Mouse (Mus musculus) left cerebral cortex, adult 8-10 months (tissue): Measurements from ENCODE around the gene Gm12216. TPM values are rescaled to one million over a fixed set of nuclear protein-coding genes. Genes with fewer than 3 reads are reported as not detected.
A peak's percentile ranks its signal among the peaks of the same experiment; 100 is the strongest.
"Not testable (repeated sequence)": the region's sequence is repeated elsewhere in the genome, so short reads cannot be mapped to it uniquely, and the experiment has no call there.

Source experiments
- DNase-seq, 2 experiments: peaks; one replicate each; pipeline ENCODE4 v3.0.0; 2022; ENCODE audit warnings: low spot score in 2 of 2
- total RNA-seq, 4 experiments: library from RNA; stranded (reverse); gene quantifications; 2 replicates each; pipeline ENCODE4 v1.2.4; 2022

The Gm12216 gene
- total RNA-seq, 4 experiments from 2014 or later, result 1.6 to 6.3 (median 3.3) TPM

DNA sequence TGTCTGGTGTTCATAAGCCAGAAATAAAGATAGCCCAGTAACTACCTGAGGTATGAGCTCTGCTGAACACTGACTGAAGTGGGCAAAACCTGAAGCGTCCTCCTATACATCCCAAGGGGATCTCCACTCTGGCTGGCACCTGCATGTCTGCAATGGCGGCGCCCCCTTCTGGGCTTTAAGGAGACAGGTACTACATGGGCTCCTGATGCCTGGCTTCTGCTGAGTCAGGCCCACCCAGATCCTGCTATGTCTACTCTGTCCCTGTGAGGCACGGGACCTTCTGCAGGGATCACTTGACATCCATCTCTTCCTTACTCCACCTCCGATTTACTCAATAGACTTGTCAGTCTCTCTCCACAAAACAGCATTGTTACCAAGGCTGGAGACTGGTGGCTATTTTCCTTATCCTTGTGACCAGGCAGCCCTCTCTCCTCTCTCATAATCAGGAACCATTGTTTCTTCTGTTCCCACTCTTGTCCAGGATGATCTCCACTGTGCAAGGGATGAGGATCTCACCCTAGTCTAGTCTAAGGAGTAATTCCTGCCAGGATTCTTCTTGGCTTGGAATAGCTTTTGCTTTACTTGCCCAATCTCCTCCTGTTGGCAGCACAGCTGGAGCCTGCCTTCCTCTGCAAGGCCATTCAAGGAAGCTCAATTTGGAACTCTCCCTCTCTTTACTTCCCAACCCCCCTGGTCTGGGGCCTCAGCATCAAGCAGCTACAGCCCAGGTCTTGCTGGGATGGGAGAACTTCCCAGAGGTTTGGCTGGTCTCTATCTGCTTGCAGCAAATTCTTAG, 15.1 kb upstream of the Gm12216 start:
- DNase-seq, result not testable (repeated sequence)

DNA sequence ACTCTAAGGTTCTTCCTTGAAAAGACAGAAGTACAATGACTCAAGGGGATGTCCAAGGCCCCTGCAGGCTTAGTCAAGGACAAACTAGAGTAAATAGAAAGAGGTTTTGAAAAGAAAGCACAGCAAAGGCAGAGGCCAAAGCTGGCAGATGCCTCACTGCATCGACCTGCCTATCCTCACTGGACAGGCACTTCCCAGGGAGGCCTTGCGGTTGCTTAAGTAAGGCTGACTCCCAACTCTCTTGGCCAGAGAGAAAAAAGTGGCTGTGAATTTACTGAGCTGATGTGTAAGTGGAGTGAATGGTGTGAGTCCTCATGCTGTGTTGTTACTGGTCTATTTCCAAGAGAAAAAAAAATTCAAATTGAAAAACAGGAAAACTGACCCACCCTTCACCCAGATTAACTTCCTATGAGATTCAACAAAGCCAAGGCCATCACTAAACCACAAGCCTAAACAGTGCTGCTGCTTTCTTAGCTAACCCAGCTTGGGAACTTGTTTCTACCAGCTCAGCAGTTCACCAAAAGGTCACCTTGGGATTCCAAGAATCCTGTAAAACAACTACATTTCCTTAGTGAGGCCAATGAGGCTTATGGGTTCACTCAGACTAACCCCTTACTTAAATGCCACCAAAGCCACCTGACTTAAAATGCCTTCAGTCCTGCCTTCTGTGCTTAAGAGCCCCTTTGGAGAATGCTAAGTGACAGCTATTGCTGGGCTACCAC, 12.9 kb upstream of the Gm12216 start:
- DNase-seq, result no peak

GRCm38 (mm10) chr11:53869172-53869571, 10.1 kb upstream of the Gm12216 start:
- DNase-seq, result no peak

GRCm38 (mm10) chr11:53868323-53868722, 9.3 kb upstream of the Gm12216 start:
- DNase-seq, result not testable (repeated sequence)

DNA sequence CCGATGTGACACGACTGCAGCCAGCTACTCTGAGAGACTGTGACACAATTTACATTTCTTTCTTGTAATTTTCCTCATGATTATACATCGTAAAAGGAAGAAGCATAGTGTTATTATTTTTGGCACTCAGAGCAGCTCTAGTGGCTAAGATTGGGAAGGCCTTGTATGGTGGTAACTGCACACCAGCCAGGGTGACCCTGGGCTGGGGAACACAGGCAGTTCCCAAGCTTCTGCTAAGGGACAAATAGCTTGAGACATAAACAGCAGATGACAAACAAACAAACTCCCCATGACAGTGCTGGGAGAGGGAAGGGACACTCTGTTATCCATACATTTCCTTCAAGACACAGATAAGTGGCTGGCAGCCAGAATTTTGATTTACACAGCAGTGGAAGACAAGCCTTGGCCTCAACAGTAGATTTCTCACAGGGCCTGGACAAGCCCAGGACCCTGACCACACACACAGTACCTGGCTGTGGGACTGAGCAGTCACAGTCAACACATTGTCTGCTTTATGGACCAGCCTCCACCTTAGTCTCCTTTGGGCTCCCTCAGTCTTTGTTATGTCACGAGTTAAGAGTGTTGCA, 5.8 kb upstream of the Gm12216 start:
- DNase-seq, result not testable (repeated sequence)

DNA sequence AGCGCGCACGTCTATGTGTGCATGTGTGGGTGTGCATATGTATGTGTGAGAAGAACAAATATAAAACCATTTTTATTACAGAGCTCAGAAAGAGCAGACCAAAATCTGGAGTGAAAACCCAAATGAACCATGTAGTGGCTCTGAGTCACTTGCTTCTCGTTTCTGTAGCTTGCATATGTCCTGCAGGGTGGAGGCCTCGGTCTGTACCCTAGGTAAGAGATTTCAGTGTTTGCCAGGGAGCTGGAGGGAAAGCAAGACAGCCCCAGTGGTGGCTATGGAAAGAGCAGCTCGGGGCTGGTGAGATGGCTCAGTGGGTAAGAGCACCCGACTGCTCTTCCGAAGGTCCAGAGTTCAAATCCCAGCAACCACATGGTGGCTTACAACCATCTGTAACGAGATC, 1.9 kb upstream of the Gm12216 start:
- DNase-seq, result not testable (repeated sequence)

DNA sequence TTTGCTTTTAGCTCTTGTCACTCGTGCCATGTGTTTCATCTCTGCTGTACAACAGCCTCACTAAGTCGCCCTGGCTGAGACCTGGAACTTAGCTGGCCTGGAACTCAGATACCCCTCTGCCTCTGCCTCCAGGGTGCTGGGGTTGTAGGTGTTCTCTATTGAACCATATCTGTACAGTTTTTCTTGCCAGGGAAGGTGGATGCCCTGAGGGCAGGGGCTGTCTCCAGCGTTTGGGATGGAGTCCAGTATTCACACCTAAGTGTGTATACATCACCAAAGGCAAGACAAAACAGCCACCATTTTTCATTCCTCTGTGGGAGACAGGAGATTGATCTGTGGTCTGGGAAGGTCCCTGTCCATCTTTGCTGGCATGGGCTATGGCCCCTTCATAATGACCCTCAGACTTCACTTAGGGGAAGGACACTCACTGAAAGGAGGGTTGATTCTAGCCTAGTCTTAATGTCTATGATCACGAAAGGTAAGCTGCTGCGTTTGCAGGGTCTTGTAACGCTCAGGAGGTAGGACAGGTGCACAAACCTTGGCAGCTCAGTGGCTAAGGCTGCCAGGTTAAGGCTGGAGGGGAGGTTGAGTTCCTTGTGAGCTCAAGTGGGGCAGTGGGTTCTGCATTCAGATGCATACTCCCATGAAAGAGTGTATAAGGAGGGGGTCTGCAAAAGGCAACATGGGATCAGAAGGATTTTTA, 847 bp downstream of the Gm12216 start:
- no peak for DNase-seq

DNA sequence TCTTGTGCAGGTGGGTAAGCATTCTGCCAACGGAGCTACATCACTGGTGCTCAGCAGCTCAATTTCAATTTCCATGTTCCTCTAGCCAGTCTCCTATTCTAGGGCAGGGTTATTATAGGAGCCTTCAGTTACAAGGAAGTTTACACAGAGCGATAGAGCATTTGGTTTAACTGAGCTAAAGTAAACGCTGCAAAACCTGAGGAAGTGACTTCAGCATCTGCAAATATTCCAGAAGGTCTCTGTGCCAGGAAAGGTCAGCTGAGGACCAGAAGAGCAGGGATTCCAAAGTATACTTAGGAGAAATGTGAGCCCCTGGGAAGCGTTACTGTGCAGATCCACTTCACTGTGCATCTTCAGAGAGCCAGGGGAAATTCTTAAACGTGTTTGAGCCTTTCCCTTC, 5.4 kb downstream of the Gm12216 start:
- DNase-seq, result no peak

DNA sequence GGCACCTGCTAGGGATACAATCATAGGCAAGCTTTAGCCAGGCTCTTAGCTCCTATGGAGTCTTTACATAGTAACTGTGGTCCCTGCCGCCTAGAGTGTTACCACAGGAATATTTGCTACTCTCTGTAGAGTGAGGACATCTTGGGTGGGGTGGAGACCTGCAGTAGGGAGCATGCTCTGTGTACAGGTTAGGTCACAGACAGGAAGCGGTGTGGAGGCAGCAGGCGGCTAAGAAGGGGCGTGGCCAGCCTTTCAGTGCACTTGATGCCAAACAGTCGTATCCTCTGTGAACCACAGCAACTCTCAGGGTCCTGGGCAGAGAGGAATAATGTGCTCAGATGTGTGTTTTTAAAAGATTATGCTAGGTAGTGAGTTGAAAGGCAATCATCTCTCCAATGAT, 7.3 kb downstream of the Gm12216 start:
- no peak for DNase-seq

DNA sequence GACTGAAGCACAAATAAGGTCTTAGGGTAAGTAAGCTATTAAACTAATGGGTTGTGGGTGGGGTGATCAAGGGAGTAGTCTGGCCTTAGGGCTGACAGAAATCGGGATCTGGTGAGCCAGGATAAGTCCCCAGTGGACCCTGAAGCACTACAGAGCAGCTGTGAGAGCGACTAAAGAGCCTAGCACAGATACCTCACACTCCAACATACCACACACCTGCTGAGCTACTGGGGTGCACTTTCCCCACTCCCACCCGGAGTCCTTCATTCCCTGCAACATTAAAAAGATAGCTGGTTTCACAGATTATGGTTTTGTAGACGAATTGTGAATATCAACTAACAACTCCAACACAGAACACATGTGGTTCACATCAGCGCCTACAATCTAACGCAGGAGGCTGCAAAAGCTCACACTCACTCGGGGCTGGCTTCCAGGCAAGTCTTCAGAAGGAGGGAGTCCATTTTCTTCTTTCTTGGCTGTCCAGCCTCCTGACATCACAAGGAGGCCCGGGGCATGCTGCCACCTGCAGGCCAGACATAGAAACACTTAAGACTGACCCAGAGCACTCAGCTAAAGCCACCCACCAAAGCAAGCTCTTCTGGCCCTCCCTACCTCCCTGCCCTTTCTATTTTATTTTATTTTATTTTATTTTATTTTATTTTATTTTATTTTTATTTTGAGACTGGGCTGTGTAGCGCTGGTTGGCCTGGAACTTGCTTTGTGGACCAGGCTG, 9.3 kb downstream of the Gm12216 start:
- DNase-seq, result peak; percentile 38 to 57

- no peak for DNase-seq
These were observed 13.4 kb downstream of the Gm12216 start for GRCm38 (mm10) chr11:53845680-53846079.

DNA sequence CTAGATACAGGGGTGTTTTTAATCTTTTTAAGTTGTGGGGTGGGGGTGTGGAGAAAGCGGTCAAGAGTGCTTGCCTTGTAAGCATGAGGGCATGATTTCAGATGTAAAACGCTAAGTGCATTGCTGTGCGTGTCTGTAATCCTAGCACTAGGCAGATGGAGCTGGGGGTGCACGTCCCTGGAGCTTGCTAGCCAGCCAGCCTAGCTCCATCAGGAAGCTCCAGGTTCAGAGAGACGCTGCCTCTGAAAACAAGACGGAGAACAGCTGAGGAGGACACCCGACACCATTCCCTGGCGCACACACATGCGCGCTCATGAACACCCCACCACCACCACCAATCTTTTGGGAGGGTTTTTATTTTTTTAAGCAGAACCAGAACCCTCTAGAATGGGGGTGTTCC, 15.9 kb downstream of the Gm12216 start:
- peak in 1 of 2 experiments; percentile 38 for DNase-seq

DNA sequence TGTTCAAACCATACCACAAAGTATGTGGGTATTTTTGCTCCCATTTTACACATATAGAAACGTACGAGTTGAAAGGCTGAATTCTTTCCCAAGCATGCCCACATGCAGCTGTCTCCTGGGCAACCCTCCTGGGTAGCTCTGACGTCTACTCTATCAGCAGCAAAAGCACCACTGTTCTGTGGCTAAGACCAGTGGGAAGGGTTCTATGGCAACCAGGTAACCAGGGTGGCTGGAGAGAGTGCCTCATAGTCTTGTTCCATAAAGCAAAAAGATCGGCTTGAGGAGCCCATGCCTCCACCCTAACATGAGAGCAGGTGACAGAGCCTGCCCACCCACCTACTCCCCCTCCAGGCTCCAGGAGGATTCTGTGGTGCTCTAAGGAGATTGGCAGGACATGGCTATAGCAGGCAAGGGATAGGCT, 16.9 kb downstream of the Gm12216 start:
- DNase-seq, result peak in 1 of 2 experiments; percentile 80

DNA sequence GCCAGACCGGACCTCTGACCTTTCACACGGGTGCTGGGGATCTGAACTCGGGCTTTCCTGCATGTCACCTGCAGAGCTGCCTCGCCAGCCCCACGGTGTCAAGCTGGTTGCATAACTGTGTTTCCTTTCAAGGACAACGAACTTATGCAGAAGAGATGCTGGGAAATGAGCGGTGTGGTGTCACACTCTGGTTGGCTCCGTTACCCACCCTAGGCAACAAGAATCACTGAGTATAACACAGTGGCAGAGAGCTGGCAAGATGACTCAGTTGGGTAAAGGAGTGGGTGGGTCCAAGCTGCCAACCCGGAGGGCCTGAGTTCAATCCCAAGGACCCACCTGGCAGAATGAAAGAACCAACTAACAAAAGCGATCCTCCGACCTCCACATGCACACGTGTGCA, 17.5 kb downstream of the Gm12216 start:
- peak in 1 of 2 experiments; percentile 45 for DNase-seq

GRCm38 (mm10) chr11:53839663-53840642, 19.1 kb downstream of the Gm12216 start:
- no peak for DNase-seq

- DNase-seq, result no peak
These were observed 19.9 kb downstream of the Gm12216 start for GRCm38 (mm10) chr11:53839147-53839546.

- DNase-seq, result no peak
These were observed 21.3 kb downstream of the Gm12216 start for GRCm38 (mm10) chr11:53837731-53838130.

GRCm38 (mm10) chr11:53835379-53836010, 23.6 kb downstream of the Gm12216 start:
- no peak for DNase-seq

GRCm38 (mm10) chr11:53825409-53825808, 33.6 kb downstream of the Gm12216 start:
- DNase-seq, result no peak
